Mouse (Mus musculus): ENCODE measurements around the gene Gm20924. TPM values are rescaled to one million over a fixed set of nuclear protein-coding genes. Genes with fewer than 3 reads are reported as not detected.
"Not testable (repeated sequence)": the region's sequence is repeated elsewhere in the genome, so short reads cannot be mapped to it uniquely, and the experiment has no call there.

The Gm20924 gene
- not detected for total RNA-seq (2021)

- intact Hi-C loops (cut with DNase I); DNase-seq (ENCODE audit: extremely low spot score in 1 of 2, low spot score in 2 of 2): not testable (repeated sequence)
Observed at GRCm38 (mm10) chrY:65207427-65207826, at the start of gene Gm20924. Gm20924 (minus strand) TSS chrY:65207527.

Other genes starting within 250 kb of the Gm20924 start
- not detected for gene Gm20736, start 170.2 kb upstream of the Gm20924 start, total RNA-seq (2021)

All from left cerebral cortex, postnatal 10 days (tissue).